Mouse (Mus musculus): ENCODE data around the gene Zmat5. TPM values are rescaled to one million over a fixed set of nuclear protein-coding genes. Genes with fewer than 3 reads are reported as not detected.

Zmat5 gene
- total RNA-seq, 1 experiment, result 32.3 TPM

- in situ Hi-C loops (cut with MboI; ENCODE audit: low sequenced_read_pairs in 2 of 2, unreplicated experiment in 2 of 2), result no loop called here
- Histone ChIP-seq H3K9me3 (ENCODE audit: control insufficient read depth, insufficient read depth, low read depth, low read length) (no peaks in the 10 kb centered on the region), H3K36me3 (ENCODE audit: control insufficient read depth, insufficient read depth, low read length, poor library complexity, severe bottlenecking) (peaks cover 12% of the 10 kb centered on the region), H3K4me3 (ENCODE audit: insufficient read depth in 1 of 2, low read depth in 1 of 2, low read length in 2 of 2, poor library complexity in 1 of 2, severe bottlenecking in 1 of 2) (no peak overlapping the region), H3K9ac (ENCODE audit: insufficient read depth, low read depth, low read length, poor library complexity, severe bottlenecking) (no peak overlapping the region), H3K4me1 (ENCODE audit: control insufficient read depth in 2 of 2, insufficient read depth in 2 of 2, low read length in 2 of 2, poor library complexity in 1 of 2) (peaks cover 0 to 4% of the 10 kb centered on the region in 2 experiments; a peak in 1 of 4 replicates), H3K27ac (ENCODE audit: insufficient read depth, low read depth, low read length, poor library complexity, severe bottlenecking) (no peak overlapping the region)
- TF ChIP-seq ZC3H11A (IDR thresholded peaks at IDR 0.05; ENCODE audit: borderline replicate concordance, low read depth, low read length) (no peak), MAFK (IDR thresholded peaks at IDR 0.05; ENCODE audit: insufficient read depth, low read depth, low read length) (no peak), HCFC1 (IDR thresholded peaks at IDR 0.05; ENCODE audit: borderline replicate concordance, insufficient read depth, low read length) (no peak)
- DNase-seq (ENCODE audit: low read depth, low spot score), result no peak
These were observed 7.2 kb upstream of the Zmat5 start for GRCm38 (mm10) chr11:4697043-4697983.

- no peaks in the 10 kb centered on the region for H3K9me3 ChIP-seq (ENCODE audit: control insufficient read depth, insufficient read depth, low read depth, low read length)
- peaks cover 12% of the 10 kb centered on the region for H3K36me3 ChIP-seq (ENCODE audit: control insufficient read depth, insufficient read depth, low read length, poor library complexity, severe bottlenecking)
- no peak for DNase-seq (ENCODE audit: low read depth, low spot score)
- no peak overlapping the region; the same call in 1 of the 2 replicates for H3K27ac ChIP-seq (ENCODE audit: insufficient read depth, low read depth, low read length, poor library complexity, severe bottlenecking)
- peak overlapping the region; percentile 4; the same call in 1 of the 2 replicates for H3K9ac ChIP-seq (ENCODE audit: insufficient read depth, low read depth, low read length, poor library complexity, severe bottlenecking)
- H3K4me1 ChIP-seq (ENCODE audit: control insufficient read depth in 2 of 2, insufficient read depth in 2 of 2, low read length in 2 of 2, poor library complexity in 1 of 2), result peaks cover 0 to 8% of the 10 kb centered on the region in 2 experiments; a peak in 2 of 4 replicates
- H3K4me3 ChIP-seq (ENCODE audit: insufficient read depth in 1 of 2, low read depth in 1 of 2, low read length in 2 of 2, poor library complexity in 1 of 2, severe bottlenecking in 1 of 2), result no peak overlapping the region
- TF ChIP-seq CHD2 (IDR thresholded peaks at IDR 0.05; ENCODE audit: low read depth, low read length) (no peak), ZC3H11A (IDR thresholded peaks at IDR 0.05; ENCODE audit: borderline replicate concordance, low read depth, low read length) (no peak), ZNF384 (IDR thresholded peaks at IDR 0.05; ENCODE audit: low read depth, low read length) (no peak), HCFC1 (IDR thresholded peaks at IDR 0.05; ENCODE audit: borderline replicate concordance, insufficient read depth, low read length) (no peak), MAFK (IDR thresholded peaks at IDR 0.05; ENCODE audit: insufficient read depth, low read depth, low read length) (no peak)
- in situ Hi-C loops (cut with MboI; ENCODE audit: low sequenced_read_pairs in 2 of 2, unreplicated experiment in 2 of 2), result no loop called here
These were observed 3.8 kb upstream of the Zmat5 start for GRCm38 (mm10) chr11:4700726-4701125.

DNA sequence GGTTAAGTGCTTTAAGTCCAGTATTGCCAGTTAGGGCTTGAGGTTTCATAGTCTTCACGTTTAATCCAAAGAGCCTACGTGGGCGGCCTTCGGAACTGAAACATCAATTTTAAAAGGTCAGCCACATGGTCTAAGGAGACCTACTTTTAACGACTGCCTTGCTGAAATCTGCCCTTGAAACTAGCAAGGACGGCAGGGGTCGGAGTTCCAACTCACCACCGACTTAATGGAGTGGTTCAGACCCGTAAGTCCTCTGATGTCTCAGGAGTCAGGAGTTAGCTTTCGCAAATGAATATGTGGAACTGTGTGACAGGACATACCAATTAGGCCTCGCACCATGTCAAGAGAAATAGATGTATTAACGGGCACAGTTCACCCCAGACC lies 798 bp upstream of the Zmat5 start:
- H3K27ac ChIP-seq (ENCODE audit: insufficient read depth, low read depth, low read length, poor library complexity, severe bottlenecking), result peak overlapping the region; percentile 41
- peak overlapping the region; percentile 85 for H3K9ac ChIP-seq (ENCODE audit: insufficient read depth, low read depth, low read length, poor library complexity, severe bottlenecking)
- peaks cover 0 to 8% of the 10 kb centered on the region in 2 experiments; a peak in 2 of 4 replicates for H3K4me1 ChIP-seq (ENCODE audit: control insufficient read depth in 2 of 2, insufficient read depth in 2 of 2, low read length in 2 of 2, poor library complexity in 1 of 2)
- TF ChIP-seq MAFK (IDR thresholded peaks at IDR 0.05; ENCODE audit: insufficient read depth, low read depth, low read length) (no peak), CHD2 (IDR thresholded peaks at IDR 0.05; ENCODE audit: low read depth, low read length) (no peak), HCFC1 (IDR thresholded peaks at IDR 0.05; ENCODE audit: borderline replicate concordance, insufficient read depth, low read length) (no peak), ZC3H11A (IDR thresholded peaks at IDR 0.05; ENCODE audit: borderline replicate concordance, low read depth, low read length) (no peak), ZNF384 (IDR thresholded peaks at IDR 0.05; ENCODE audit: low read depth, low read length) (no peak)
- in situ Hi-C loops (cut with MboI; ENCODE audit: low sequenced_read_pairs in 2 of 2, unreplicated experiment in 2 of 2), result no loop called here
- H3K9me3 ChIP-seq (ENCODE audit: control insufficient read depth, insufficient read depth, low read depth, low read length), result no peaks in the 10 kb centered on the region
- no peak for DNase-seq (ENCODE audit: low read depth, low spot score)
- H3K36me3 ChIP-seq (ENCODE audit: control insufficient read depth, insufficient read depth, low read length, poor library complexity, severe bottlenecking), result peaks cover 12% of the 10 kb centered on the region
- H3K4me3 ChIP-seq (ENCODE audit: insufficient read depth in 1 of 2, low read depth in 1 of 2, low read length in 2 of 2, poor library complexity in 1 of 2, severe bottlenecking in 1 of 2), result peak overlapping the region; percentile 73 to 88

DNA sequence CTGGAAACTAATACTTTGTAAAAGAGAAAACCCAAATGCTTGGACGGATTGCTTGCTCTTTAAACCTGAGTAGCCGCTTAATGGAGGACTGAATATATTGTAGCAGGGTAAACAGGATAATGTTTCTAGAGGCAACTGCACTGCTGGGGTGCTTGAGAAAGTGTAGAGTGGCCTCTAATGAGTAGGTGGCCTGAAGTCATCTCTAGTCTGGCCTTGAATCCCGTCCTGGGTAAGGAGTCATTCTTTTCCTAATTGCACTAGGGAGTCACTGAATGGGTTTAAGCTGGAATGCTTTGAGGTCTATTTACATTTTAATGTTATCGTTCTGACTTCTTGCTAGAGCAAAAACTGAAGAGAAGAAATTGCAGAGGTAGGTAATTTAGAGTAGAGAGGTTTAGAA lies 700 bp downstream of the Zmat5 start:
- Histone ChIP-seq H3K9ac (ENCODE audit: insufficient read depth, low read depth, low read length, poor library complexity, severe bottlenecking) (peak overlapping the region; percentile 90; the same call in 1 of the 2 replicates), H3K27ac (ENCODE audit: insufficient read depth, low read depth, low read length, poor library complexity, severe bottlenecking) (peak overlapping the region; percentile 54; the same call in 1 of the 2 replicates), H3K9me3 (ENCODE audit: control insufficient read depth, insufficient read depth, low read depth, low read length) (no peaks in the 10 kb centered on the region), H3K36me3 (ENCODE audit: control insufficient read depth, insufficient read depth, low read length, poor library complexity, severe bottlenecking) (peaks cover 12% of the 10 kb centered on the region), H3K4me3 (ENCODE audit: insufficient read depth in 1 of 2, low read depth in 1 of 2, low read length in 2 of 2, poor library complexity in 1 of 2, severe bottlenecking in 1 of 2) (peak overlapping the region; percentile 88 to 93), H3K4me1 (ENCODE audit: control insufficient read depth in 2 of 2, insufficient read depth in 2 of 2, low read length in 2 of 2, poor library complexity in 1 of 2) (peaks cover 0 to 8% of the 10 kb centered on the region in 2 experiments; a peak in 2 of 4 replicates)
- peak; percentile 35 for DNase-seq (ENCODE audit: low read depth, low spot score)
- in situ Hi-C loops (cut with MboI; ENCODE audit: low sequenced_read_pairs in 2 of 2, unreplicated experiment in 2 of 2), result no loop called here
- no peak for TF ChIP-seq HCFC1 (IDR thresholded peaks at IDR 0.05; ENCODE audit: borderline replicate concordance, insufficient read depth, low read length)
- TF ChIP-seq CHD2 (IDR thresholded peaks at IDR 0.05; ENCODE audit: low read depth, low read length), result no peak
- no peak for TF ChIP-seq ZNF384 (IDR thresholded peaks at IDR 0.05; ENCODE audit: low read depth, low read length)
- no peak for TF ChIP-seq ZC3H11A (IDR thresholded peaks at IDR 0.05; ENCODE audit: borderline replicate concordance, low read depth, low read length)
- no peak for TF ChIP-seq MAFK (IDR thresholded peaks at IDR 0.05; ENCODE audit: insufficient read depth, low read depth, low read length)
